Mouse (Mus musculus) heart, adult 2 months (tissue): ENCODE data around the gene Arpc3. TPM values are rescaled to one million over a fixed set of nuclear protein-coding genes. Genes with fewer than 3 reads are reported as not detected.

Experiments used
- DNase-seq, 2 experiments: peaks; one replicate each; pipeline ENCODE4 v3.0.0; 2021
- H3K27ac ChIP-seq: fragments of 200-600 bp; 2 replicates; pipeline ENCODE4 v1.8.1; 2022
- H3K27me3 ChIP-seq: fragments of 200-500 bp; 2 replicates; pipeline ENCODE4 v1.6.1; 2012; ENCODE audit warnings: mild to moderate bottlenecking, low read length, inconsistent platforms, mixed read lengths; ENCODE audit not compliant: control insufficient read depth, insufficient read depth
- H3K36me3 ChIP-seq: fragments of 200-500 bp; 2 replicates; pipeline ENCODE4 v1.6.1; 2012; ENCODE audit warnings: low read length, inconsistent platforms; ENCODE audit not compliant: control insufficient read depth, insufficient read depth
- H3K4me1 ChIP-seq: fragments of 200-500 bp; 2 replicates; pipeline ENCODE4 v1.6.1; 2011; ENCODE audit warnings: low read length; ENCODE audit not compliant: control insufficient read depth, insufficient read depth
- H3K4me3 ChIP-seq: fragments of 200-600 bp; 2 replicates; pipeline ENCODE4 v1.8.1; 2022
- H3K79me2 ChIP-seq: fragments of 200-500 bp; replicated peaks from 2 replicates; pipeline ENCODE4 v1.6.1; 2012; ENCODE audit warnings: mild to moderate bottlenecking, inconsistent platforms, low read length, moderate library complexity, mixed read lengths; ENCODE audit not compliant: control insufficient read depth, insufficient read depth
- H3K9ac ChIP-seq: fragments of 200-500 bp; 2 replicates; pipeline ENCODE4 v1.6.1; 2012; ENCODE audit warnings: low read depth, mild to moderate bottlenecking, control low read depth, inconsistent platforms, low read length, mixed read lengths
- CTCF ChIP-seq: fragments of 200-600 bp; IDR thresholded peaks from 2 replicates; pipeline ENCODE4 v1.8.1; 2022; ENCODE audit warnings: antibody characterized with exemption, mild to moderate bottlenecking, moderate library complexity
- EP300 ChIP-seq: fragments of 200-500 bp; IDR thresholded peaks from 2 replicates; pipeline ENCODE4 v1.6.1; 2011; ENCODE audit warnings: low read depth, low read length, control low read depth; ENCODE audit not compliant: insufficient read depth
- POLR2A ChIP-seq: fragments of 200-500 bp; IDR thresholded peaks from 2 replicates; pipeline ENCODE4 v1.6.1; 2011; ENCODE audit warnings: mild to moderate bottlenecking, low read depth, low read length, control low read depth; ENCODE audit not compliant: insufficient read depth
- WGBS: fragments of 180-500 bp; shearing (Covaris S2); methylation state at CpG from one replicate; pipeline ENCODE4 v1.1.7; 2018; 5-methylcytosine and 5-hydroxymethylcytosine counted together
- intact Hi-C: fragments of 180-260 bp; cut with DNase I; formaldehyde crosslinking; loops from one replicate; pipeline ENCODE4 v1.15.1; 2025
- long read RNA-seq: library from polyadenylated mRNA; stranded (forward); transcript quantifications from one replicate; pipeline ENCODE4 v2.0.0, GENCODE M21; 2021
- polyA plus RNA-seq: library from polyadenylated mRNA; depleted of rRNA; stranded (reverse); fragments of >200 nt; gene quantifications from 2 replicates; pipeline ENCODE4 v1.2.3, GENCODE M21; 2012; rRNA removed
- total RNA-seq, 2 experiments: library from RNA; stranded (reverse); gene quantifications; 2 replicates each; pipeline ENCODE4 v1.2.3; 2021

Gene Arpc3
- total RNA-seq (10 to 100 TPM; 91.5 to 98.7 TPM), polyA plus RNA-seq (89.6 and 97.1 TPM in 2 replicates)
- long read RNA-seq, transcript Arpc3-202 (7 exons, 899 nt) = major isoform, 9 of 11 reads
- long read RNA-seq, partial matches to known transcripts = 0 of 11 reads
- long read RNA-seq, other reads (novel, unspliced or antisense) = 2 of 11 reads

DNA sequence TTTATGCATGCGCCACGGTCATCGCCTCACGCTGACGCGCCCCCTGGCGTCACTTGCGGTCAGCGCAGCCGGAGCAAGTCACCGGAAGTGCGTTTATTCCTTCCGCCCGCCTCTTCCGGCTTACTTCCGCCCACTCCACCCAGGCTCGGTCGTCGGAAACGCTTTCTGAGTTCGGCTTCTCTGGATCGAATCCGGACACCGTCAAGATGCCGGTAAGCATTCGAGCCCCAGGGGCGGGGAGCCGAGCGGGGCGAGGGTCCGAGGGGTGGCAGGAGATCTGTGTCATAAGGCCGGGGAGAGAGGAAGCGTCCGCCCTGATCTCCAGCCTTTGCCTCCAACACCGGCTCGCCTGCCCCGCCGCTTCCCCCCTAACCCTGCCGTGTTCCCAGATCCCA is at the start of gene Arpc3:
Gene Arpc3 (plus strand): TSS at position 93 of the 395 bp plus-strand sequence.
- Histone ChIP-seq H3K9ac (peak within 1 kb of the TSS; percentile 88), H3K4me3 (peak within 1 kb of the TSS; percentile 99), H3K27me3 (no peaks in the 10 kb centered on the region), H3K79me2 (peaks cover 10% of the 10 kb centered on the region; the same call in 1 of the 2 replicates), H3K36me3 (peaks cover 2% of the 10 kb centered on the region; the same call in 1 of the 2 replicates), H3K4me1 (peaks cover 7% of the 10 kb centered on the region), H3K27ac (peak within 1 kb of the TSS; percentile 98)
- TF ChIP-seq POLR2A (peak; percentile 88), EP300 (peak; percentile 96), CTCF (peak; percentile 97)
- under 1% methylated on average over 39 of the region's 39 CpGs for WGBS
- DNase-seq = peak; percentile 92 to 94
- intact Hi-C loops = loop anchor here (5.0 kb wide), 1 partner anchor 124 kb away; no protein-coding TSS in a partner anchor

DNA sequence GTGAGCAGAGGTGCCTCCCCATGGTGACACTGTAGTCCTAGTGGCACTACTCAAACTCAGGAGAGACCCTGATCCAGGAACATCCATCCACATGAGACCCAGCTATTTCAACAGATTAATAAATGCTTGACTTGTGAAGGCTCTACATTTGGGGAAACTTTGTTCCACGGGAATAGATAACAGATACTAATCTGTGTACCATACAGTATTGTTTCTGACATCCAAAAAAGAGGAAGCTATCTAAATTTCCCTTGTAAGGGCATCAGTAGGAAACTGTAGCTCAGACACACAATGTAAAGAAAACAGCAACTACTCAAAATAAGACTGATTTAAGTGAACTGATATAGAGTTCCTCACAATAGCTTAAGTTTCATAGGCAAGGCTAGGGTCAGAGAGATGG is 48.8 kb upstream of the Arpc3 start:
- TF ChIP-seq CTCF (no peak), EP300 (no peak), POLR2A (no peak)
- Histone ChIP-seq H3K27ac (no peak overlapping the region), H3K4me3 (no peak overlapping the region), H3K9ac (no peak overlapping the region), H3K36me3 (no peaks in the 10 kb centered on the region), H3K79me2 (no peaks in the 10 kb centered on the region), H3K27me3 (no peaks in the 10 kb centered on the region), H3K4me1 (peaks cover 1% of the 10 kb centered on the region)
- 51% methylated on average over 1 of the region's 1 CpGs for WGBS
- intact Hi-C loops = no loop called here
- DNase-seq = no peak

DNA sequence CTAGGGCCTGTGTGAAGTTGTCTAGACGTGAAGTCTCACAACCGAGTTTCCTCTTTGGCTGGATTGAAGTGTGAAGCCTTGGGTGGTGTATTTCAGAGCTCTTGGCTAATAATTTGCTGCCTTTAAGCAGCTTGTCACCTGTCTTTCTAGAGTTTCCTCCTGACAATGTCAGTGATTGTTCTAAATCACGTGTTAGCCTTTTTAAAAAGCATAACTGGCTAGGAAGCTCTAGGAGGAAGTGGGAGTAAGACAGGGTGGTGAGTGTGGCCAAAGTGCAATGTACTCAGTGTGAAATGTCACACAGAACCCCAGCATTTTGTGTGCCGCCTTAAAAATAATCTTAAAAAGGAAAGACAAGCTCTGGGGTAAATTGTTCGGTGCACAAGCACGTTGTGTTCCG is 47.9 kb upstream of the Arpc3 start:
- H3K4me3 ChIP-seq = no peak overlapping the region
- H3K9ac ChIP-seq = no peak overlapping the region
- no peak for DNase-seq
- H3K27me3 ChIP-seq = no peaks in the 10 kb centered on the region
- intact Hi-C loops = loop anchor here (1.0 to 2.0 kb wide), 2 partner anchors 75 to 213 kb away; no protein-coding TSS in a partner anchor
- TF ChIP-seq EP300 = no peak
- H3K79me2 ChIP-seq = no peaks in the 10 kb centered on the region
- no peak overlapping the region for H3K27ac ChIP-seq
- peaks cover 1% of the 10 kb centered on the region for H3K4me1 ChIP-seq
- 36% methylated on average over 7 of the region's 7 CpGs for WGBS
- H3K36me3 ChIP-seq = no peaks in the 10 kb centered on the region

DNA sequence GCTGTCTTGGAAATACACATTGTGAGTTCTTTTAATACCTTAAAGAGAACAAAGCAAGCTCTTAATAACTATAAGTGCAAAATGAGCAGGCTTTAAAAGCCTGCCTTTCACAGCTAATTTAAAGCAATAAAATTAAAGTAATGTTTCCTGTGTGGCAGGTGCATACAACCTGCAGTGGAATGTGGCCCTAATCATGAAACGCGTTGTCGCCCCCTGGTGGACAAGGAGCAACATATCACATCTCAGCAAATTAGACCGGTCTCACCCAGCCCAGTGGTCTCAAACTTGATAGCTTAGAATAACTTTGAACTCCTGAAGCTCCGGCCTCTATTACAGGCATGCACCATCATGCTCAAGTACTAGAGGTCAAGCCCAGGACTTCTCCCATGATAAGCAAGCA is 47.4 kb upstream of the Arpc3 start:
- DNase-seq = peak; percentile 72 to 82
- peaks cover 1% of the 10 kb centered on the region for H3K4me1 ChIP-seq
- WGBS = 8% methylated on average over 5 of the region's 5 CpGs
- TF ChIP-seq EP300 (peak; percentile 83; the same call in 1 of the 2 replicates), CTCF (peak; percentile 93), POLR2A (no peak)
- no peaks in the 10 kb centered on the region for H3K79me2 ChIP-seq
- H3K36me3 ChIP-seq = no peaks in the 10 kb centered on the region
- no peak overlapping the region for H3K4me3 ChIP-seq
- no peak overlapping the region for H3K27ac ChIP-seq
- no peaks in the 10 kb centered on the region for H3K27me3 ChIP-seq
- intact Hi-C loops = loop anchor here (1.0 to 2.0 kb wide), 2 partner anchors 76 to 213 kb away; no protein-coding TSS in a partner anchor
- H3K9ac ChIP-seq = no peak overlapping the region

DNA sequence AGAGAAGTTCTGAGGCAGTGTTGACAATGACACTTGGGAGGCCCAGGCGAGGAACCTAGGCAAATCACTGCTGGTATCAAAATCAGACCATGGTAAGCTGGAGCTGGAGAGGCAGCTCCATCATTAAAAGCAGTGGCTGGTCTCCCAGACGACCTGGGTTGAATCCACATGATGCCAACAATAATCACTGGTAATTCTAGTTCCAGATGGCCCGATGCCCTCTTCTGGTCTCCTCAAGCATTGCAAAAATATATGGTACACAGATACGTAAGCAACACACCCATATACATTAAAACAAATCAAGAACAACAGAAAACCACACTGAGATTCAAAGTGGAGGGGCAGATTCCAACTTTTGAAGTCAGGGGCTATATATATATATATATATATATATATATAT is 45.9 kb upstream of the Arpc3 start:
- Histone ChIP-seq H3K36me3 (no peaks in the 10 kb centered on the region), H3K9ac (no peak overlapping the region), H3K79me2 (no peaks in the 10 kb centered on the region), H3K27me3 (no peaks in the 10 kb centered on the region), H3K4me1 (peaks cover 1% of the 10 kb centered on the region), H3K27ac (no peak overlapping the region), H3K4me3 (no peak overlapping the region)
- no peak for DNase-seq
- TF ChIP-seq CTCF (peak; percentile 29; the same call in 1 of the 2 replicates), POLR2A (no peak), EP300 (no peak)
- 79% methylated on average over 4 of the region's 4 CpGs for WGBS
- intact Hi-C loops = loop anchor here (2.0 kb wide), 1 partner anchor 215 kb away; no protein-coding TSS in a partner anchor

DNA sequence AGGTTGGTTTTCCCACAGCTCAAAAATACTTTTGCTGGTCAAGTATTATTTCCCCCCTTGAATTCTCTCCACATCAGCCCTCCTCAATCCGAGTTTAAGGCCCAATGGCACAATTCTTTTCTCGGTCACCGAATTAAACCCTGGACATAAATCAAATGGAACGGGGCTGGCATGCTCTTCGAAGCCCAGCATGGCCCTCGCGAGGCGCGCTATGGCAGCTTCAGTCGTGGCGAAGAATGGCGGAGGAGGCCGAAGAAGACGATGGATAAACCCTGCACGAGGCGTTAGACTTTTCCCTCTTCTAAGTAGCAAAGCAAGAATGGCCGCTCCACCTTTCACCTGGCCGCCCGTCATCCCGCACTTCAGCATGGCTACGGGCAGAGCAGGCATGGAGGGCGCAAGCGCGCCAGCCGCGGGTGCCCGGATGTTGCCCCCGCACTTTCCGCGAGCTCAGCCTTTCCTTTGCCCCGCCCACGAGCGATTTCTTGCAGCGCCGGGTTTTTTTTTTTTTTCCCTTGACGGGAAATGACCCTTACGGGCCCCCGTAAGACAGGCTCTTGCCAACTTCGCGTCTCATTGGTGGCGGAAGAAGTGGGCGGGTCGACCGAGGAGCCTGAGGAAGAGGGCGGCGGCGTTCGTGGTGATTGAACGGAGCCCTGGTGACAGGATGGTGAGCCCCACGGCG is 37.7 kb upstream of the Arpc3 start, which contains the start of the genes Rad9b and Vps29:
Gene Rad9b (minus strand): TSS at position 427 of the 685 bp plus-strand sequence.
Gene Vps29 (plus strand): TSS at position 563 of the 685 bp plus-strand sequence.
- Histone ChIP-seq H3K79me2 (no peaks in the 10 kb centered on the region), H3K27me3 (no peaks in the 10 kb centered on the region), H3K36me3 (no peaks in the 10 kb centered on the region), H3K27ac (peak within 1 kb of the TSS; percentile 91), H3K9ac (peak within 1 kb of the TSS; percentile 91), H3K4me1 (no peaks in the 10 kb centered on the region; the same call in 1 of the 2 replicates), H3K4me3 (peak within 1 kb of the TSS; percentile 76)
- TF ChIP-seq POLR2A = peak; percentile 80
- TF ChIP-seq CTCF = no peak
- DNase-seq = peak; percentile 98 to 99
- 1% methylated on average over 51 of the region's 51 CpGs for WGBS
- intact Hi-C loops = loop anchor here (1.0 to 10.0 kb wide), 2 partner anchors 18 to 199 kb away; partner anchors contain the start of genes Fam216a and Ppp1cc
